Mouse (Mus musculus) lung, postnatal 4 days (tissue): ENCODE data around the gene Olfr1087.
"Not testable (repeated sequence)": the region's sequence is repeated elsewhere in the genome, so short reads cannot be mapped to it uniquely, and the experiment has no call there.

Experiments used
- DNase-seq, 2 experiments: peaks; one replicate each; pipeline ENCODE4 v3.0.0; 2021

Olfr1087 gene

DNA sequence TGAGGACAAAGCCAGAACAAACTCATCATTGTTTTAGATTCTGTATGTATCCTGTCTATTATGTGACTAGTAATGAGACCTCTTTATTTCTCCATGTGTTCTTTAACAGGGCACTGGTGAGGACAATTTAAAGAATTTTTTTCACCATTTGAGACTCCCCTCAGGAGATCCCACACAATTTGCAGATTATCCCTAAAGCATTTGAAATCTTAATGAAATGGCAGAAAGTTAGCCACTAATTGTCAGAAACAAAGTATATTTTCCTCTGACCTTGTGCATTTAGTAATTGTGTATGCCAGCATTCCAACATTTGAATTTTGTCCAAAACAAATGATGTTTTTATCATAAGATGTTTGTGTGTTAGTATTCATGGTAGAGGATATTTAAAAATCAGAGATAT, at the start of gene Olfr1087:
TSS of gene Olfr1087 (minus strand) at position 101 of the 400 bp plus-strand sequence.
- no peak for DNase-seq

DNA sequence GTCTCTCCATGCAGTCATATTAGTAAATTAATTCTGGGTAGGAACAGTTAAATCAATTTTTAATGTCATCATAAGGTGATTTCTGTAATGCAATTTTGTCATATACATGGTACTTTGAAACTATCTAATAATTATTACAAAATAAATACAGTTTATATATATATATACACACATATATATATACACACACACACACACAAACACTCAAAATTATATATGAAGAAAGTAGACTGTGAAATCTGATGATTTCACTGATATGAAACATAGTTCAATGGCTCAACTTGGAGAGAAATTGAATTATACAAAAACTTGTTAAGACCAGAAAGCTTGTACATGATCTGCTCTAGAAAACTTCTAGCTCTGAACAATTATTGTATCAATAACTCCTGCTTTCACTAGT, 35.4 kb upstream of the Olfr1087 start, which contains the start of gene Olfr1089:
TSS of gene Olfr1089 (minus strand) at position 101 of the 400 bp plus-strand sequence.
- DNase-seq: no peak

DNA sequence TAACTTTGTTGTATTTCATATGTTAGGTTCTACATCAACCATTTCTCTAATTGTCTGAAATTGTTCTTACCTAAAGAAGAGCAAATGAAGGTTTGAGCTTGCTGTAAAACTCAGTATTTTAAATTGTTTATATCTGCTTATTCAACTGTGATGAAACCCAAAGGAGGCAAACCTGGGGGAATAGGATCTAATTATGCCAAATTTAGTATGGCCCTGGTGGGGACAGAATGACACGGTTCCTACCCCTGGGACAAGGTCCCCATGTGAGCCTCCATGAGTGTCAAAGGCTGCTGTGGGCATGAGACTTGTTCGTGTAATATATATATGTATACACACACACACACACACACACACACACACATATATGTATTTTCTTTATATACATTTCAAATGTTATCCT, 18.2 kb downstream of the Olfr1087 start, which contains the start of gene Olfr1086:
TSS of gene Olfr1086 (minus strand) at position 101 of the 400 bp plus-strand sequence.
- DNase-seq: no peak

DNA sequence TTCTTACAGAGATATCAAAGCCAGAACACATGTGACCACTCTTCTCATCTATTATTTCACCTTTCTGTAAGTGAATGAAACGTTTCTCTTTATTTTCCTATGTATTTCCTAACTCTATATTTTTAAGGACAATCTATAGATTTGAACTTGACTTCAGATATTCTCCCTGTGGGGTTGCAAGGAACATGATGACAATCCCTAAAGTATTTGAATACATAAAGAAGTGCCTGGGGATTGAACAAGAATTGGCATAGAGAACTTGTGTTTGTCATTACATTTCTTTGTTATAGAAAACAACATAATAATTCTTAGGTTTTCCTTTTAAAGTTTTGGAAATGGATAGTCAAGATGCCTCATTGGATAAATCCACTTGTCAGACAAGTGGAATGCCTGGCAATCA, 36.3 kb downstream of the Olfr1087 start, which contains the start of gene Olfr1085:
TSS of gene Olfr1085 (minus strand) at position 101 of the 400 bp plus-strand sequence.
- no peak for DNase-seq

DNA sequence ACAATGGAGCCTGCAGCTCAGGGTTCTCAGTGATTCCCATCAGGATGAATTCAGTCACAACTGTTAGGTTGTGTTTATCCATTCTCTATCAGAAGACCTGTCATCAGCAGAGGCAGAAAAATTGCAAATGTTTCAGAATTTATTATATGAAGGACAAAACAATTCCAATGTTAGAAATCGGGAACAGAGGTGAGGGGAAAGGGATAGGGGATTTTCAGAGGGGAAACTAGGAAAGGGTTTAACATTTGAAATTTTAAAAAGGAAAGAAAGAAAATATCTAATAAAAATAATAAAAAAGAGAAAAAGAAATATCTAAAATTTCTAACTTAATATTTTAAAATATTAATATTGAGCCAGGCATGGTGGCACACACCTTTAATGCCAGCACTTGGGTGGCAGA, 58.6 kb downstream of the Olfr1087 start, which contains the start of gene Olfr1084:
TSS of gene Olfr1084 (minus strand) at position 101 of the 400 bp plus-strand sequence.
- not testable (repeated sequence) for DNase-seq
